Mouse (Mus musculus) naive thymus-derived CD4-positive, alpha-beta T cell, adult 5 months (primary cell): Measurements from ENCODE around the gene Abcd3. TPM values are rescaled to one million over a fixed set of nuclear protein-coding genes. Genes with fewer than 3 reads are reported as not detected.

Experiments used
- polyA plus RNA-seq: library from polyadenylated mRNA; unstranded; fragments of 100-300 nt; shearing (Covaris generic); gene quantifications from one replicate; pipeline ENCODE4 v1.2.1, GENCODE M21; 2017

The Abcd3 gene
- 15.7 TPM for polyA plus RNA-seq

GRCm38 (mm10) chr3:121814877-121815548 is at the start of gene Abcd3:
Abcd3 (minus strand) TSS chr3:121815302.

GRCm38 (mm10) chr3:121722971-121723844 is 91.9 kb downstream of the Abcd3 start, which contains the start of gene F3:
F3 (plus strand) TSS chr3:121723537.

Other genes with a start within 250 kb of the Abcd3 start
- not detected for gene 4930432M17Rik, start 144.5 kb downstream of the Abcd3 start, polyA plus RNA-seq
- not detected for gene F3, start 91.8 kb downstream of the Abcd3 start, polyA plus RNA-seq
- 11.0 TPM for gene Arhgap29, start 137.2 kb upstream of the Abcd3 start, polyA plus RNA-seq
- not detected for gene Abca4, start 229.1 kb upstream of the Abcd3 start, polyA plus RNA-seq